ENCODE assay signal across 10 mouse cellular contexts in the genomic region with DNA sequence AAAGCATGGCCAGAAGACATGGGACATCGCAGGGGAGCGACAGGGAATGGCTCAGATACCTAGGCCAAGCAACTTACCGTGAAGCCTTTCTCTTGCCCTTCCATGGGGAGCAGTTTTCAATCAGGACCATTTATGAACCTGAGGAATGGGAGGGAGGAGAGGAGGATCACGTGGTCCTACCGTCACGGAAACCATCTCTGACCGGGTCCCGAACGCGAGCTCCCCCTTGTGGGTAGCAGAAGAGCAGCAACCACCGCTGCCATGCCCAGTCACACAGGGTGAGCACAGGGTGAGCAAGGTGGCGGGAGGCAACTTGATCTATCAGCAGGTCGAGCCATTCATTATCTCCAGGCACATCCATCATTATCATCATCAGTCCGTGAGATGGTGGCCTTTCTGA. TPM values are rescaled to one million over a fixed set of nuclear protein-coding genes. Genes with fewer than 3 reads are reported as not detected.
DNase-seq lines count a peak whose midpoint lies in the region; ATAC-seq lines count a peak whose summit lies in the region.
"Had no signal": no experiment of that assay in that cellular context is flagged by ENCODE, and none has a peak within 500 bp of the region (broad histone marks: within the 10 kb centered on the region; RNA-seq: fewer than 3 reads in every experiment).

No protein-coding gene starts in this region.

- H3K9me3 ChIP-seq in forebrain, embryonic 14.5 days (replicated peaks; ENCODE audit: control insufficient read depth, low read length) = no peaks in the 10 kb centered on the region

- H3K4me1 ChIP-seq in forebrain, embryonic 14.5 days (ENCODE audit: control insufficient read depth, insufficient read depth, low read length) = 0 out of 2 replicates have a peak, but pooled peaks cover 6% of the 10 kb centered on the region

- no peak for ATAC-seq in forebrain, embryonic 14.5 days

- no peak overlapping the region for H3K9ac ChIP-seq in forebrain, embryonic 14.5 days (ENCODE audit: low read length)

- H3K4me2 ChIP-seq in forebrain, embryonic 14.5 days (ENCODE audit: low read length) = no peak overlapping the region

- 21% methylated on average over 14 of the region's 14 CpGs for WGBS in forebrain, embryonic 14.5 days

- H3K27ac ChIP-seq in forebrain, embryonic 14.5 days (ENCODE audit: low read depth, low read length) = no peak overlapping the region
- H3K27ac ChIP-seq: macrophage had no signal

- DNase-seq in layer of hippocampus, postnatal 10 days (ENCODE audit: low spot score in 2 of 2) = peak; percentile 56 to 64
- no peak for DNase-seq in layer of hippocampus, postnatal 36 days
- DNase-seq in R1 (ENCODE audit: low read depth, low spot score) = peak; percentile 79
- DNase-seq in cerebellum, postnatal 14 days = peak; percentile 78 to 80
- peak; percentile 76 for DNase-seq in induced T-regulatory cell, adult 2 months (ENCODE audit: low read depth)
- peak; percentile 55 for DNase-seq in lung, postnatal 25 days (ENCODE audit: low spot score)
- DNase-seq in spleen, postnatal 14 days (ENCODE audit: low spot score in 2 of 2) = peak; percentile 43 to 66
- DNase-seq in forebrain, embryonic 14.5 days (ENCODE audit: low spot score) = no peak

- H3K36me3 ChIP-seq in forebrain, embryonic 14.5 days (ENCODE audit: control insufficient read depth, insufficient read depth, low read length) = no peaks in the 10 kb centered on the region

- no peak overlapping the region for H3K4me3 ChIP-seq in forebrain, embryonic 14.5 days (ENCODE audit: low read depth, low read length)
- H3K4me3 ChIP-seq: erythroblast, embryonic 14.5 days had no signal

- H3K27me3 ChIP-seq in forebrain, embryonic 14.5 days (replicated peaks; ENCODE audit: control insufficient read depth, insufficient read depth, low read length) = no peaks in the 10 kb centered on the region

RNA-seq across cellular contexts. Expression of a gene that starts 56.5 kb away (rescaled TPM):
- 10 to 100 TPM; 15.3 to 20.1 TPM for total RNA-seq in layer of hippocampus, postnatal 10 days (2021)
- 10 to 100 TPM; 21.7 to 25.5 TPM for total RNA-seq in layer of hippocampus, postnatal 36 days (2021)
- 12.8 and 14.0 TPM in 2 replicates for polyA plus RNA-seq in forebrain, embryonic 14.5 days (2014; fragmentation: Nextera tagmentation; extraction: Ambion mirVana)

Comparison
In these comparisons a context has a peak if more than half of its experiments do, and no peak if none do; other contexts are left out.
1. DNase-seq: peak in layer of hippocampus, postnatal 10 days (2 of 2), R1 (single experiment), cerebellum, postnatal 14 days (2 of 2), induced T-regulatory cell, adult 2 months (single experiment), lung, postnatal 25 days (single experiment) and spleen, postnatal 14 days (2 of 2); none in layer of hippocampus, postnatal 36 days (0 of 2) and forebrain, embryonic 14.5 days (single experiment).